Mouse (Mus musculus): ENCODE results near the gene Ppp1r27. TPM values are rescaled to one million over a fixed set of nuclear protein-coding genes. Genes with fewer than 3 reads are reported as not detected.
"Not testable (repeated sequence)": the region's sequence is repeated elsewhere in the genome, so short reads cannot be mapped to it uniquely, and the experiment has no call there.

The Ppp1r27 gene
- total RNA-seq, 2 experiments from 2014 or later, result 0.83 TPM; not detected in 1

GRCm38 (mm10) chr11:120575046-120575445 lies 24.1 kb upstream of the Ppp1r27 start:
- DNase-seq, result no peak

- no peak for DNase-seq
These were observed 23.3 kb upstream of the Ppp1r27 start for GRCm38 (mm10) chr11:120574278-120574600.

GRCm38 (mm10) chr11:120573585-120574277 lies 22.8 kb upstream of the Ppp1r27 start:
- DNase-seq, result peak; percentile 22

- DNase-seq, result peak; percentile 100
These were observed 22.0 kb upstream of the Ppp1r27 start, which contains the start of gene P4hb for GRCm38 (mm10) chr11:120572752-120573584. P4hb (minus strand) TSS chr11:120573253.

- DNase-seq, result no peak
These were observed 21.5 kb upstream of the Ppp1r27 start for GRCm38 (mm10) chr11:120572417-120572751.

GRCm38 (mm10) chr11:120571754-120572416 lies 21.0 kb upstream of the Ppp1r27 start:
- DNase-seq, result no peak

- DNase-seq, result no peak
These were observed 20.2 kb upstream of the Ppp1r27 start for GRCm38 (mm10) chr11:120571122-120571521.

- DNase-seq, result no peak
These were observed 17.4 kb upstream of the Ppp1r27 start for GRCm38 (mm10) chr11:120568324-120568723.

- no peak for DNase-seq
These were observed 14.2 kb upstream of the Ppp1r27 start for GRCm38 (mm10) chr11:120565114-120565513.

GRCm38 (mm10) chr11:120562949-120563348 lies 12.0 kb upstream of the Ppp1r27 start:
- no peak for DNase-seq

GRCm38 (mm10) chr11:120560952-120561728 lies 10.2 kb upstream of the Ppp1r27 start:
- no peak for DNase-seq

GRCm38 (mm10) chr11:120558843-120559242 lies 7.9 kb upstream of the Ppp1r27 start:
- DNase-seq, result not testable (repeated sequence)

- no peak for DNase-seq
These were observed 4.3 kb upstream of the Ppp1r27 start for GRCm38 (mm10) chr11:120555260-120555659.

GRCm38 (mm10) chr11:120554834-120555233 lies 3.9 kb upstream of the Ppp1r27 start:
- peak; percentile 47 for DNase-seq

- DNase-seq, result no peak
These were observed 1.8 kb upstream of the Ppp1r27 start for GRCm38 (mm10) chr11:120552736-120553135.

- DNase-seq, result no peak
These were observed 734 bp downstream of the Ppp1r27 start for GRCm38 (mm10) chr11:120549986-120550809.

- peak; percentile 96 for DNase-seq
These were observed 1.6 kb downstream of the Ppp1r27 start, which contains the start of gene Mcrip1 for GRCm38 (mm10) chr11:120549168-120549945. Mcrip1 (minus strand) TSS chr11:120549727.

- DNase-seq, result no peak
These were observed 2.2 kb downstream of the Ppp1r27 start for GRCm38 (mm10) chr11:120548786-120549167.

GRCm38 (mm10) chr11:120548214-120548613 lies 2.7 kb downstream of the Ppp1r27 start:
- DNase-seq, result no peak

GRCm38 (mm10) chr11:120547469-120547868 lies 3.5 kb downstream of the Ppp1r27 start:
- DNase-seq, result peak; percentile 48

GRCm38 (mm10) chr11:120545964-120546363 lies 5.0 kb downstream of the Ppp1r27 start:
- DNase-seq, result peak; percentile 27
